Mouse (Mus musculus): ENCODE measurements around the gene Tfcp2. TPM values are rescaled to one million over a fixed set of nuclear protein-coding genes. Genes with fewer than 3 reads are reported as not detected.

Tfcp2 gene
- total and polyA plus RNA-seq, 3 experiments: 20.4 to 21.5 TPM; not detected in 1

- Histone ChIP-seq H3K4me3 (ENCODE audit: control insufficient read depth in 1 of 2, insufficient read depth in 1 of 2, low read depth in 2 of 2, low read length in 2 of 2) (no peak overlapping the region), H3K27me3 (ENCODE audit: control insufficient read depth in 1 of 2, insufficient read depth in 2 of 2, low read length in 2 of 2) (no peaks in the 10 kb centered on the region), H3K79me2 (ENCODE audit: control insufficient read depth, insufficient read depth, low read length, poor library complexity) (0 out of 2 replicates have a peak, but pooled peaks cover 1% of the 10 kb centered on the region), H3K9me3 (replicated peaks; ENCODE audit: insufficient read depth, low read length) (no peaks in the 10 kb centered on the region), H3K27ac (ENCODE audit: control insufficient read depth, low read depth, low read length) (no peak overlapping the region), H3K4me1 (ENCODE audit: control insufficient read depth in 1 of 2, insufficient read depth in 2 of 2, low read length in 2 of 2) (no peaks in the 10 kb centered on the region), H3K36me3 (ENCODE audit: control insufficient read depth in 1 of 2, insufficient read depth in 2 of 2, low read length in 2 of 2) (peaks cover 0 to 2% of the 10 kb centered on the region in 2 experiments; a peak in 1 of 4 replicates), H3K9ac (ENCODE audit: control insufficient read depth, low read depth, low read length, poor library complexity, severe bottlenecking) (no peak overlapping the region)
- DNase-seq (ENCODE audit: low read depth, low spot score): no peak
- TF ChIP-seq POLR2AphosphoS5 (IDR thresholded peaks at IDR 0.05; ENCODE audit: borderline replicate concordance, low read depth, low read length) (no peak), CHD2 (IDR thresholded peaks at IDR 0.05; ENCODE audit: low read length) (no peak), ZKSCAN1 (IDR thresholded peaks at IDR 0.05; ENCODE audit: low read depth, low read length) (no peak), JUND (IDR thresholded peaks at IDR 0.05; ENCODE audit: low read depth, low read length) (no peak), SMC3 (IDR thresholded peaks at IDR 0.05; ENCODE audit: low read depth, low read length) (no peak), ZC3H11A (IDR thresholded peaks at IDR 0.05; ENCODE audit: low read depth, low read length) (no peak), ZMIZ1 (IDR thresholded peaks at IDR 0.05; ENCODE audit: low read depth, low read length) (no peak), TCF12 (IDR thresholded peaks at IDR 0.05; ENCODE audit: low read depth, low read length) (no peak), RAD21 (IDR thresholded peaks at IDR 0.05; ENCODE audit: low read depth, low read length) (no peak), ELF1 (IDR thresholded peaks at IDR 0.05; ENCODE audit: low read depth, low read length) (no peak), NRF1 (IDR thresholded peaks at IDR 0.05; ENCODE audit: insufficient read depth, low read depth, low read length, poor library complexity, severe bottlenecking) (no peak), NELFE (IDR thresholded peaks at IDR 0.05; ENCODE audit: low read depth, low read length) (no peak), MAFK (IDR thresholded peaks at IDR 0.05; ENCODE audit: borderline replicate concordance, low read depth, low read length) (no peak), TAL1 (IDR thresholded peaks at IDR 0.05; ENCODE audit: low read length) (no peak), MAX (IDR thresholded peaks at IDR 0.05; ENCODE audit: low read length) (no peak), GATA1 (IDR thresholded peaks at IDR 0.05; ENCODE audit: low read depth, low read length) (no peak), UBTF (IDR thresholded peaks at IDR 0.05; ENCODE audit: borderline replicate concordance, insufficient read depth, low read depth, low read length) (no peak), SIN3A (IDR thresholded peaks at IDR 0.05; ENCODE audit: low read length) (no peak), MYC (IDR thresholded peaks at IDR 0.05; ENCODE audit: low read depth, low read length) (no peak), USF2 (IDR thresholded peaks at IDR 0.05; ENCODE audit: borderline replicate concordance in 1 of 2, insufficient read depth in 1 of 2, low read depth in 1 of 2, low read length in 2 of 2) (no peak)
These were observed 64.8 kb downstream of the Tfcp2 start for GRCm38 (mm10) chr15:100487050-100487449.

GRCm38 (mm10) chr15:100486450-100486849 lies 65.4 kb downstream of the Tfcp2 start:
- no peak for DNase-seq (ENCODE audit: low read depth, low spot score)
- Histone ChIP-seq H3K79me2 (ENCODE audit: control insufficient read depth, insufficient read depth, low read length, poor library complexity) (no peaks in the 10 kb centered on the region), H3K27ac (ENCODE audit: control insufficient read depth, low read depth, low read length) (no peak overlapping the region), H3K9me3 (replicated peaks; ENCODE audit: insufficient read depth, low read length) (no peaks in the 10 kb centered on the region), H3K36me3 (ENCODE audit: control insufficient read depth in 1 of 2, insufficient read depth in 2 of 2, low read length in 2 of 2) (peaks cover 0 to 2% of the 10 kb centered on the region in 2 experiments; a peak in 1 of 4 replicates), H3K4me3 (ENCODE audit: control insufficient read depth in 1 of 2, insufficient read depth in 1 of 2, low read depth in 2 of 2, low read length in 2 of 2) (no peak overlapping the region), H3K4me1 (ENCODE audit: control insufficient read depth in 1 of 2, insufficient read depth in 2 of 2, low read length in 2 of 2) (no peaks in the 10 kb centered on the region), H3K9ac (ENCODE audit: control insufficient read depth, low read depth, low read length, poor library complexity, severe bottlenecking) (no peak overlapping the region), H3K27me3 (ENCODE audit: control insufficient read depth in 1 of 2, insufficient read depth in 2 of 2, low read length in 2 of 2) (no peaks in the 10 kb centered on the region)
- TF ChIP-seq CHD1 (IDR thresholded peaks at IDR 0.05; ENCODE audit: low read depth, low read length) (no peak), TCF12 (IDR thresholded peaks at IDR 0.05; ENCODE audit: low read depth, low read length) (no peak), ETS1 (IDR thresholded peaks at IDR 0.05; ENCODE audit: low read depth, low read length) (no peak), GATA1 (IDR thresholded peaks at IDR 0.05; ENCODE audit: low read depth, low read length) (no peak), MAZ (IDR thresholded peaks at IDR 0.05; ENCODE audit: low read depth, low read length) (no peak), ELF1 (IDR thresholded peaks at IDR 0.05; ENCODE audit: low read depth, low read length) (no peak), NELFE (IDR thresholded peaks at IDR 0.05; ENCODE audit: low read depth, low read length) (no peak), POLR2A (IDR thresholded peaks at IDR 0.05; ENCODE audit: control insufficient read depth in 1 of 2, insufficient read depth in 1 of 2, low read depth in 1 of 2, low read length in 2 of 2, poor library complexity in 1 of 2) (no peak), MYB (IDR thresholded peaks at IDR 0.05; ENCODE audit: low read depth, low read length) (no peak), MXI1 (IDR thresholded peaks at IDR 0.05; ENCODE audit: low read depth, low read length) (no peak), HCFC1 (IDR thresholded peaks at IDR 0.05; ENCODE audit: low read depth, low read length) (no peak), NRF1 (IDR thresholded peaks at IDR 0.05; ENCODE audit: insufficient read depth, low read depth, low read length, poor library complexity, severe bottlenecking) (no peak), USF1 (IDR thresholded peaks at IDR 0.05; ENCODE audit: low read depth, low read length) (no peak)
